Mouse (Mus musculus): ENCODE results near the gene Aup1.

Aup1 gene

GRCm38 (mm10) chr6:83070311-83071219, 16.2 kb downstream of the Aup1 start:
- DNase-seq, result peak; percentile 40

- no peak for DNase-seq
Observed at GRCm38 (mm10) chr6:83071220-83071619, 16.9 kb downstream of the Aup1 start.

GRCm38 (mm10) chr6:83074979-83075378, 20.7 kb downstream of the Aup1 start:
- DNase-seq, result peak; percentile 52

GRCm38 (mm10) chr6:83077630-83078323, 23.5 kb downstream of the Aup1 start, which contains the start of gene Pcgf1:
Gene Pcgf1 (plus strand): TSS chr6:83077869.
- no peak for DNase-seq

- DNase-seq, result peak; percentile 100
Observed at GRCm38 (mm10) chr6:83078324-83078858, 24.1 kb downstream of the Aup1 start.

- no peak for DNase-seq
Observed at GRCm38 (mm10) chr6:83080210-83080609, 25.9 kb downstream of the Aup1 start.

GRCm38 (mm10) chr6:83083497-83083896, 29.2 kb downstream of the Aup1 start:
- DNase-seq, result no peak

- no peak for DNase-seq
Observed at GRCm38 (mm10) chr6:83084477-83084876, 30.2 kb downstream of the Aup1 start.

GRCm38 (mm10) chr6:83086121-83087035, 32.1 kb downstream of the Aup1 start, which contains the start of gene Lbx2:
Gene Lbx2 (plus strand): TSS chr6:83086367.
- peak; percentile 22 for DNase-seq

GRCm38 (mm10) chr6:83087205-83087925, 33.0 kb downstream of the Aup1 start:
- DNase-seq, result no peak

GRCm38 (mm10) chr6:83087926-83088260, 33.6 kb downstream of the Aup1 start:
- no peak for DNase-seq

GRCm38 (mm10) chr6:83092416-83093127, 38.3 kb downstream of the Aup1 start:
- DNase-seq, result no peak

GRCm38 (mm10) chr6:83095968-83096367, 41.6 kb downstream of the Aup1 start:
- peak; percentile 54 for DNase-seq

- no peak for DNase-seq
Observed at GRCm38 (mm10) chr6:83098411-83098810, 44.1 kb downstream of the Aup1 start.

GRCm38 (mm10) chr6:83101316-83101687, 47.0 kb downstream of the Aup1 start, which contains the start of the genes Ccdc142 and Gm42688:
Gene Ccdc142 (plus strand): TSS chr6:83101601.
Gene Gm42688 (plus strand): TSS chr6:83101617.
- DNase-seq, result peak; percentile 93

GRCm38 (mm10) chr6:83101688-83102556, 47.6 kb downstream of the Aup1 start:
- peak; percentile 81 for DNase-seq

GRCm38 (mm10) chr6:83103130-83103650, 48.9 kb downstream of the Aup1 start:
- DNase-seq, result no peak

- DNase-seq, result no peak
Observed at GRCm38 (mm10) chr6:83104158-83104557, 49.8 kb downstream of the Aup1 start.

All from thymus, postnatal 25 days (tissue).